Mouse (Mus musculus) G1E (cell line): ENCODE measurements around the gene Gm10134.
"Not testable (repeated sequence)": the region's sequence is repeated elsewhere in the genome, so short reads cannot be mapped to it uniquely, and the experiment has no call there.

ENCODE experiments used
- CTCF ChIP-seq: IDR thresholded peaks from 2 replicates; pipeline ENCODE4 v1.5.1; 2012; ENCODE audit warnings: low read depth, low read length, inconsistent platforms, mixed read lengths
- POLR2AphosphoS5 ChIP-seq: IDR thresholded peaks from 2 replicates; pipeline ENCODE4 v1.6.1; 2012; ENCODE audit warnings: low read depth, low read length, inconsistent platforms; ENCODE audit not compliant: insufficient replicate concordance

- TF ChIP-seq CTCF, POLR2AphosphoS5: not testable (repeated sequence)
These were observed 5.7 kb downstream of the Gm10134 start for GRCm38 (mm10) chr2:28511600-28511999.
